Mouse (Mus musculus): ENCODE results near the gene Nelfe. TPM values are rescaled to one million over a fixed set of nuclear protein-coding genes. Genes with fewer than 3 reads are reported as not detected.
A peak's percentile ranks its signal among the peaks of the same experiment; 100 is the strongest.

Nelfe gene
- total RNA-seq, 2 experiments from 2014 or later, result 16.3 to 30.0 TPM

GRCm38 (mm10) chr17:34840736-34841307, 9.4 kb upstream of the Nelfe start:
- ATAC-seq (replicated peaks; ENCODE audit: low FRiP score, poor library complexity, severe bottlenecking), result no peak

DNA sequence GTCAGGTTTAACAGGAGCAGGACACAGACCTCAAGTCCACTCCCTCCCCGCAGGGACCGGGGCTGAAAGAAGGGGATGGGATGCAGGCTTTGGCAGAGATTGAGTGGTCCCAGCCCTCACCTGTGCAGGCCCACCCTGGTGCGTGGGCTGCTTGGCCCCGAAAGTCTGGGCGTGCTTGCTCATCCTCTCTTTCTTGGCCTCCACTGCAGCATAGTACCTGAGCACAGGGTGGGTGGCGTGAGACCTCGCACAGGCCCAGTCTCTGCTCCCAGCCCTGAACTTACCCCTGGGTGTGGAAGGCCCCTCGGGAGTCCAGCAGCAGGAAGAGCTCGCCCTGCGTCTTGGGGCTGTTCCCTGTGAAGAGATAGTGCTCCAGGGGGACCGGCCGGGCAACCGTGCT, 5.3 kb upstream of the Nelfe start:
- no peak for ATAC-seq (replicated peaks; ENCODE audit: low FRiP score, poor library complexity, severe bottlenecking)

- no peak for ATAC-seq (replicated peaks; ENCODE audit: low FRiP score, poor library complexity, severe bottlenecking)
Measured at GRCm38 (mm10) chr17:34847192-34847591, 3.0 kb upstream of the Nelfe start.

- ATAC-seq (replicated peaks; ENCODE audit: low FRiP score, poor library complexity, severe bottlenecking), result no peak
Measured at GRCm38 (mm10) chr17:34847615-34848014, 2.6 kb upstream of the Nelfe start.

GRCm38 (mm10) chr17:34850517-34851125, 430 bp downstream of the Nelfe start:
- peak; percentile 42 for ATAC-seq (replicated peaks; ENCODE audit: low FRiP score, poor library complexity, severe bottlenecking)

- ATAC-seq (replicated peaks; ENCODE audit: low FRiP score, poor library complexity, severe bottlenecking), result no peak
Measured at GRCm38 (mm10) chr17:34853511-34853910, 3.3 kb downstream of the Nelfe start.

DNA sequence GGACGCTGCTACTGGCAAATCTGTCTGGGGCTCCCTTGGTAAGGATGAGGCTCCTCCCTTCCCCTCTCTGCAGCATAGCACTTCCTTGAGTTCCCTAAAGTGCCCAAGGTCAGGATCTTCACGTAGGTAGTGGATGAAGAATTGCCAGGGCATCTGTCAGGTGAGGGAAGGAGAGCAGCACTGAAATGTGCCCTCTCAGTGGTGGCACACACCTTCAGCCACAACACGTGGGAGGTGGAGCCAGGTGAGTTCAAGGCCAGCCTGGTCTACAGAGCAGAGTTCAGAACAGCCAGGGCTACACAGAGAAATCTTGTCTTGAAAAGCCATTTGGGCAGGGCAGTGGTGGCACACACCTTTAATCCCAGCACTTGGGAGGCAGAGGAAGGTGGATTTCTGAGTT, 4.6 kb downstream of the Nelfe start:
- ATAC-seq (replicated peaks; ENCODE audit: low FRiP score, poor library complexity, severe bottlenecking), result no peak

GRCm38 (mm10) chr17:34855825-34856224, 5.6 kb downstream of the Nelfe start:
- no peak for ATAC-seq (replicated peaks; ENCODE audit: low FRiP score, poor library complexity, severe bottlenecking)

DNA sequence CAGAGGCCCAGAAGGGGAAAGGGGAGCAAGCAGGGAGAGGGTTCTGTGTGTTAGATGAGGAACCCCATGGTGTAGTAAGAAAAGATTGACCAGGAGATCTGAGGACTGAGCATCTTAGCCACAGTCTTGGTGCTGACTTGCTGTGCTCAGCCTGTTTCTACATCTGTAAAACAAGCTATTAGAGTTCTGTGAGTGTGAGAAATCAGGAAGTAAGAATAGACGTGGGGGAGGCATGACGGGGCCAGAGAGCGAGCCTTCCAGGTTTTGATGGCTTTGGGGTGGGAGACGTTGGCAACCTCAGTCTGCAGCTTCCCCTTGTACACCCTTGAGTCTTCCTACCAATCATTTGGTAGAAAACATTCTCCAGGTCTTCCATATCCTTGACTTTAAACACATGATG, 8.5 kb downstream of the Nelfe start:
- ATAC-seq (replicated peaks; ENCODE audit: low FRiP score, poor library complexity, severe bottlenecking), result no peak

DNA sequence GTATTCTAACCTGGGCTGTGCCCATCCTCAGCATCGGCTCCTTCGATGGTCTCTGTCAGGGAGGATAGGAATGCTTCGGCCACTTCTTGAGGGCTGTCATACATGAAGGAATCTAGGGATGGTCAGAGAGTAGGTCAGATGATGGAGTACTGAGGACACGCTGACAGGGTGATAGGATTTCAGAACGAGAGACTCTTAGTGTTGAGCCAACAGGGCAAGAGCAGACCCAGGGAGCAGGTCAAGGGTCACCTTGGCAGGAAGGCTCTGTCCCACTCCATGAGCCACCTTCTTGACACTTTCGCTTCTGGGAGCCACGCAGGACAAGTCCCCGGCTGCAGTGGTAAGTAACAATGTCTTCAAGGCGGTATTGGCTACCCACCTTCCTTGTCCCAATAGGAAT, 10.3 kb downstream of the Nelfe start:
- ATAC-seq (replicated peaks; ENCODE audit: low FRiP score, poor library complexity, severe bottlenecking), result no peak

- ATAC-seq (replicated peaks; ENCODE audit: low FRiP score, poor library complexity, severe bottlenecking), result no peak
Measured at GRCm38 (mm10) chr17:34861704-34862415, 11.7 kb downstream of the Nelfe start.

- ATAC-seq (replicated peaks; ENCODE audit: low FRiP score, poor library complexity, severe bottlenecking), result no peak
Measured at GRCm38 (mm10) chr17:34862416-34863081, 12.4 kb downstream of the Nelfe start, which contains the start of gene Cfb. TSS of gene Cfb (minus strand) at chr17:34862518.

GRCm38 (mm10) chr17:34865981-34866380, 15.8 kb downstream of the Nelfe start:
- ATAC-seq (replicated peaks; ENCODE audit: low FRiP score, poor library complexity, severe bottlenecking), result no peak

DNA sequence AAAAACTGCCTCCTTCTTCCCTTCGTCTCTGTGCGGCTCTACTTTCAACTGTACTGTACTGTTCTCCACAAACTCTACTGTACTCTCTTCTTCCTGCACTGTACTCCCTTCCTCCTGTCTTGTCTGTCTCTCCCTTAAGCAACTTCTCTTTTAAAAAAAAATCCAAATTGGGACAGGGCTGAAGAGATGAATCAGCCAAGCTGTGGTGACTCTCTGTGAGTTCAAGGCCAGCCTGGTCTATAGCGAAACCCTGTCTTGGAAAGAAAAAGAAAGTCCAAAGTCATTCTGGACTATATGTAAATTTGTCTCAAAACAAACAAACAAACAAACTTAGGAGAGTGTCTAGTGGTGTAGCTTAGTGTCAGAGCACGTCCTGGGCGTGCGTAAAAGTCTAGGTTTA, 24.1 kb downstream of the Nelfe start:
- ATAC-seq (replicated peaks; ENCODE audit: low FRiP score, poor library complexity, severe bottlenecking), result no peak

DNA sequence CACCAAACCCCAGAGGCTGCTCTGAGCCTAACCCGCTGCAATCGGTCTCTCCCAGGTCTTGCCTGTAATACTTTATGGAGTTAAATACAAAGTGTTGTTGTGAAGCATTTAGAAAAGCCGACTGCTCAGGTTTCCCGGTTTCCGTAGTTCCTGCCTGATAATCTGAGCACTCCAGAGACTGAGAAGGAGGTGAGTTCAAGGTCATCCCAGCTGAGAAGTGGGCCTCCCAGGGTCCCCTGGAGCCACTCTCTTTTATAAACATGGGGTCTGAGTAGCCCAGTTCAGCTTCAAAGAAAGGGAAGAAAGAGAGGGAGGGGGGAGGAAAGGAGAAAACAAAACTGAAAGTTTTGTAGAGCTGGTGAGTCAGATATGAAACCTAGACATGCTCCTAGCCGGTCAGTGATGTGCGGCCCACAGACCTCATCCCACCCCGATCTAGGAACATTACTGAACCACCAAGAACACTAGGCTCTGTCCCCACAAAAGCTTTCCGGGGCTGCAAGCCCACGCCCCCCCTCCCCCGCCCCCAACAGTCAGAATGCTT, 29.2 kb downstream of the Nelfe start, which contains the start of gene Zbtb12:
Gene Zbtb12 (plus strand): TSS at position 148 of the 544 bp plus-strand sequence.
- ATAC-seq (replicated peaks; ENCODE audit: low FRiP score, poor library complexity, severe bottlenecking), result no peak

DNA sequence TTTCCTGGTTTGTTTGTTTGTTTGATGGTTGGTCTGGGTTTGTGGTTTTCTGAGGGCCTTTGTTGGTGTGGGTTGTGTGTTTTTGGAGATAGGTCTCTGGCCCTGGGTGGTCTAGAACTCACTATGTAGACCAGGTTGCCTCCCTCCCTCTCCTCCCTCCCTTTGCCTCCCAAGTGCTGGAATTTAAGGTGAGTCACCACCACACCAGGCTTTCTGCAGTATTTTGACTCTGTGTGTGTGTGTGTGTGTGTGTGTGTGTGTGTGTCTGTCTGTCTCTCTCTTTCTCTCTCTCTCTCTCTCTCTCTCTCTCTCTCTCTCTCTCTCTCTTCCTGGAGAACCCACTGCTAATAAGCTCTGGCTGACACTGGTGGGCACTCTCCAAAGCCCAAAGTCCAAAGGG, 31.0 kb downstream of the Nelfe start:
- ATAC-seq (replicated peaks; ENCODE audit: low FRiP score, poor library complexity, severe bottlenecking), result no peak

- ATAC-seq (replicated peaks; ENCODE audit: low FRiP score, poor library complexity, severe bottlenecking), result no peak
Measured at GRCm38 (mm10) chr17:34881683-34882310, 31.6 kb downstream of the Nelfe start, which contains the start of gene Gm20547. TSS of gene Gm20547 (minus strand) at chr17:34882042.

GRCm38 (mm10) chr17:34883332-34883731, 33.1 kb downstream of the Nelfe start:
- ATAC-seq (replicated peaks; ENCODE audit: low FRiP score, poor library complexity, severe bottlenecking), result no peak

DNA sequence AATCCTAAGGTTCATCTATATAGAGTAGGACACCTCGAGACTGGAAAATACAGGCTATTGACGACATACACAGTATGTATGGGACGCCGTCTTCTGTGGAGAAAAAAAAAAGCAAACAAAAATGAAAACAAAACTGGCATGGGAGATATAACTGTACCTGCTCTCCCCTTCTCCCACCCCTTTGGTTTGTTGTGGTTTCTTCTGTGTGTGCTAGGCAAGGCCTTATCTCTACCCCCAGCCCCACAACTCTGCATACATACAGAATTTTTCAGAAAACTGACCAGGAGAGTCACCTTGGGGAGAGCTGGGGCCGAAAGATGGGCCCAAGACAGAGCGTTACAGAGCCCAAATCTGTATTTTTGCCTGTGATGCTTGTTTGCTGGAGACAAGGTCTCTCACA, 34.5 kb downstream of the Nelfe start:
- ATAC-seq (replicated peaks; ENCODE audit: low FRiP score, poor library complexity, severe bottlenecking), result no peak

DNA sequence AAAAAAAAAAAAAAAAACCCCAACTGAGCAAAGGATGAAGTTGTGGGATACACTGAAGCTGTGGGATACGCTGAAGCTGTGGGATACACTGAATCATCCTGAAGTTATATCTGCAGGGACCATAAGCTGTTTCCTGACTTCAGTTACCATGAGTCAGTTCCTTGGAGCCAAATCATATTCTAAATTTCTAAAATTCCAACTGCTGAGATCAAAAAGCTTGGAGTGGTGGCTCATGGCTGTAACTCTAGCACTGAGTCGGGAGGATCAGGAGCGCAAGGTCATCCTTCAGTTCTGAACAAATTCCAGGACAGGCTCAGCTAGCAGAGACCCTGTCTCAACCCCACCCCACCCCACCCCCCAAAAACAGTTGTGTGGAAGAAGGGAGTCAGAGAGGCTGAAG, 35.4 kb downstream of the Nelfe start:
- no peak for ATAC-seq (replicated peaks; ENCODE audit: low FRiP score, poor library complexity, severe bottlenecking)

Data from erythroblast, adult 5-6 weeks (primary cell).